Mouse (Mus musculus) hindbrain, embryonic 10.5 days (tissue): ENCODE measurements at regions not wholly inside any gene's neighbourhood (a gene's known extent, or its start where the extent isn't known, plus 50 kb on each side); places are given as distances from the start of the nearest gene placed in this dataset.

Source experiments
- DNase-seq: peaks from one replicate; pipeline ENCODE4 v3.0.0-alpha.2; 2017; ENCODE audit warnings: low spot score
- H3K27ac ChIP-seq: fragments of 300-500 bp; sonication (generic); 2 replicates; pipeline ENCODE4 v1.5.1; 2016; ENCODE audit warnings: mild to moderate bottlenecking, moderate library complexity
- H3K27me3 ChIP-seq: fragments of 300-500 bp; sonication (generic); 2 replicates; pipeline ENCODE4 v1.6.1; 2016; ENCODE audit warnings: mild to moderate bottlenecking; ENCODE audit not compliant: poor library complexity, insufficient read depth, severe bottlenecking
- H3K36me3 ChIP-seq: fragments of 300-500 bp; sonication (generic); 2 replicates; pipeline ENCODE4 v1.6.1; 2016; ENCODE audit warnings: mild to moderate bottlenecking, moderate library complexity
- H3K4me1 ChIP-seq: fragments of 300-500 bp; sonication (generic); replicated peaks from 2 replicates; pipeline ENCODE4 v1.6.1; 2016; ENCODE audit warnings: mild to moderate bottlenecking
- H3K4me3 ChIP-seq: fragments of 300-500 bp; sonication (generic); 2 replicates; pipeline ENCODE4 v1.5.1; 2016; ENCODE audit warnings: mild to moderate bottlenecking, moderate library complexity
- H3K9me3 ChIP-seq: fragments of 300-500 bp; sonication (generic); 2 replicates; pipeline ENCODE4 v1.6.1; 2016; ENCODE audit warnings: mild to moderate bottlenecking, moderate library complexity
- WGBS: fragments of 180-500 bp; shearing (Covaris S2); methylation state at CpG from one replicate; pipeline ENCODE4 v1.1.7; 2016; 5-methylcytosine and 5-hydroxymethylcytosine counted together

GRCm38 (mm10) chr9:61593991-61594390, 221.8 kb downstream of the Tle3 start:
- 83% methylated on average over 6 of the region's 6 CpGs for WGBS
- H3K36me3 ChIP-seq = no peaks in the 10 kb centered on the region
- peaks cover 43% of the 10 kb centered on the region for H3K4me1 ChIP-seq
- H3K9me3 ChIP-seq = no peaks in the 10 kb centered on the region
- peak overlapping the region; percentile 54; the same call in 1 of the 2 replicates for H3K27ac ChIP-seq
- H3K4me3 ChIP-seq = no peak overlapping the region
- H3K27me3 ChIP-seq = peaks cover 26% of the 10 kb centered on the region
- no peak for DNase-seq

GRCm38 (mm10) chr9:61589727-61590299, 217.6 kb downstream of the Tle3 start:
- Histone ChIP-seq H3K36me3 (no peaks in the 10 kb centered on the region), H3K4me3 (no peak overlapping the region), H3K9me3 (0 out of 2 replicates have a peak, but pooled peaks cover 4% of the 10 kb centered on the region), H3K4me1 (peaks cover 18% of the 10 kb centered on the region), H3K27ac (no peak overlapping the region), H3K27me3 (peaks cover 5% of the 10 kb centered on the region; the same call in 1 of the 2 replicates)
- WGBS = 89% methylated on average over 10 of the region's 10 CpGs
- no peak for DNase-seq

- Histone ChIP-seq H3K9me3 (0 out of 2 replicates have a peak, but pooled peaks cover 4% of the 10 kb centered on the region), H3K4me3 (no peak overlapping the region), H3K4me1 (peaks cover 20% of the 10 kb centered on the region), H3K36me3 (no peaks in the 10 kb centered on the region), H3K27me3 (0 out of 2 replicates have a peak, but pooled peaks cover 6% of the 10 kb centered on the region), H3K27ac (0 out of 2 replicates have a peak overlapping the region, but pooled peaks have one; percentile 42)
- WGBS = 87% methylated on average over 21 of the region's 21 CpGs
- DNase-seq = no peak
Observed at GRCm38 (mm10) chr9:61583281-61584072, 211.3 kb downstream of the Tle3 start.

- 79% methylated on average over 6 of the region's 6 CpGs for WGBS
- H3K4me1 ChIP-seq = peaks cover 24% of the 10 kb centered on the region
- DNase-seq = no peak
- H3K27me3 ChIP-seq = peaks cover 10% of the 10 kb centered on the region; the same call in 1 of the 2 replicates
- no peak overlapping the region for H3K27ac ChIP-seq
- no peaks in the 10 kb centered on the region for H3K9me3 ChIP-seq
- no peaks in the 10 kb centered on the region for H3K36me3 ChIP-seq
- H3K4me3 ChIP-seq = no peak overlapping the region
Observed at GRCm38 (mm10) chr9:61581046-61581445, 208.9 kb downstream of the Tle3 start.

GRCm38 (mm10) chr9:61578255-61578654, 206.1 kb downstream of the Tle3 start:
- H3K9me3 ChIP-seq = no peaks in the 10 kb centered on the region
- 77% methylated on average over 5 of the region's 5 CpGs for WGBS
- no peak overlapping the region for H3K4me3 ChIP-seq
- no peak overlapping the region for H3K27ac ChIP-seq
- DNase-seq = no peak
- H3K36me3 ChIP-seq = no peaks in the 10 kb centered on the region
- H3K27me3 ChIP-seq = peaks cover 16% of the 10 kb centered on the region
- H3K4me1 ChIP-seq = peaks cover 33% of the 10 kb centered on the region

- DNase-seq = peak; percentile 53
- H3K27me3 ChIP-seq = peaks cover 12% of the 10 kb centered on the region
- H3K4me1 ChIP-seq = peaks cover 30% of the 10 kb centered on the region
- 38% methylated on average over 21 of the region's 21 CpGs for WGBS
- H3K9me3 ChIP-seq = peaks cover 8% of the 10 kb centered on the region; the same call in 1 of the 2 replicates
- H3K27ac ChIP-seq = peak overlapping the region; percentile 73
- peak overlapping the region; percentile 21; the same call in 1 of the 2 replicates for H3K4me3 ChIP-seq
- no peaks in the 10 kb centered on the region for H3K36me3 ChIP-seq
Observed at GRCm38 (mm10) chr9:61573634-61574359, 201.6 kb downstream of the Tle3 start.

- Histone ChIP-seq H3K27me3 (peaks cover 5% of the 10 kb centered on the region), H3K36me3 (no peaks in the 10 kb centered on the region), H3K4me3 (no peak overlapping the region), H3K27ac (peak overlapping the region; percentile 83), H3K4me1 (peaks cover 44% of the 10 kb centered on the region), H3K9me3 (no peaks in the 10 kb centered on the region)
- WGBS = 16% methylated on average over 8 of the region's 8 CpGs
- DNase-seq = peak; percentile 71
Observed at GRCm38 (mm10) chr9:61563017-61563416, 190.9 kb downstream of the Tle3 start.

- no peak overlapping the region for H3K27ac ChIP-seq
- no peak for DNase-seq
- 61% methylated on average over 8 of the region's 8 CpGs for WGBS
Observed at GRCm38 (mm10) chr9:61561551-61561950, 189.4 kb downstream of the Tle3 start.

GRCm38 (mm10) chr9:61558621-61559020, 186.5 kb downstream of the Tle3 start:
- Histone ChIP-seq H3K4me1 (peaks cover 39% of the 10 kb centered on the region), H3K27ac (no peak overlapping the region), H3K36me3 (no peaks in the 10 kb centered on the region), H3K27me3 (peaks cover 5% of the 10 kb centered on the region), H3K4me3 (no peak overlapping the region), H3K9me3 (no peaks in the 10 kb centered on the region)
- no peak for DNase-seq
- 80% methylated on average over 10 of the region's 10 CpGs for WGBS

More at GRCm38 (mm10) chr9:61561551-61561950, 189.4 kb downstream of the Tle3 start:
- Histone ChIP-seq H3K9me3 (no peaks in the 10 kb centered on the region), H3K4me3 (no peak overlapping the region), H3K36me3 (no peaks in the 10 kb centered on the region), H3K4me1 (peaks cover 44% of the 10 kb centered on the region), H3K27me3 (peaks cover 5% of the 10 kb centered on the region)

- Histone ChIP-seq H3K27me3 (peaks cover 5% of the 10 kb centered on the region), H3K9me3 (no peaks in the 10 kb centered on the region), H3K4me3 (no peak overlapping the region), H3K4me1 (peaks cover 26% of the 10 kb centered on the region), H3K36me3 (no peaks in the 10 kb centered on the region), H3K27ac (no peak overlapping the region)
- WGBS = 91% methylated on average over 7 of the region's 7 CpGs
- no peak for DNase-seq
Observed at GRCm38 (mm10) chr9:61557025-61557424, 184.9 kb downstream of the Tle3 start.

- DNase-seq = no peak
- 87% methylated on average over 8 of the region's 8 CpGs for WGBS
- Histone ChIP-seq H3K36me3 (no peaks in the 10 kb centered on the region), H3K27me3 (no peaks in the 10 kb centered on the region; the same call in 1 of the 2 replicates), H3K9me3 (no peaks in the 10 kb centered on the region), H3K4me1 (peaks cover 31% of the 10 kb centered on the region), H3K27ac (no peak overlapping the region), H3K4me3 (no peak overlapping the region)
Observed at GRCm38 (mm10) chr9:61555173-61555572, 183.0 kb downstream of the Tle3 start.

- DNase-seq = no peak
- Histone ChIP-seq H3K27me3 (no peaks in the 10 kb centered on the region), H3K36me3 (no peaks in the 10 kb centered on the region), H3K4me3 (no peak overlapping the region), H3K4me1 (peaks cover 36% of the 10 kb centered on the region), H3K27ac (no peak overlapping the region), H3K9me3 (no peaks in the 10 kb centered on the region)
- 84% methylated on average over 7 of the region's 7 CpGs for WGBS
Observed at GRCm38 (mm10) chr9:61554611-61555010, 182.4 kb downstream of the Tle3 start.
